Mouse (Mus musculus): ENCODE measurements around the gene Eml2.

Gene Eml2

GRCm38 (mm10) chr7:19201660-19202059 is 25.4 kb downstream of the Eml2 start:
- no peak for DNase-seq (ENCODE audit: extremely low read depth, low read depth, low spot score)

DNA sequence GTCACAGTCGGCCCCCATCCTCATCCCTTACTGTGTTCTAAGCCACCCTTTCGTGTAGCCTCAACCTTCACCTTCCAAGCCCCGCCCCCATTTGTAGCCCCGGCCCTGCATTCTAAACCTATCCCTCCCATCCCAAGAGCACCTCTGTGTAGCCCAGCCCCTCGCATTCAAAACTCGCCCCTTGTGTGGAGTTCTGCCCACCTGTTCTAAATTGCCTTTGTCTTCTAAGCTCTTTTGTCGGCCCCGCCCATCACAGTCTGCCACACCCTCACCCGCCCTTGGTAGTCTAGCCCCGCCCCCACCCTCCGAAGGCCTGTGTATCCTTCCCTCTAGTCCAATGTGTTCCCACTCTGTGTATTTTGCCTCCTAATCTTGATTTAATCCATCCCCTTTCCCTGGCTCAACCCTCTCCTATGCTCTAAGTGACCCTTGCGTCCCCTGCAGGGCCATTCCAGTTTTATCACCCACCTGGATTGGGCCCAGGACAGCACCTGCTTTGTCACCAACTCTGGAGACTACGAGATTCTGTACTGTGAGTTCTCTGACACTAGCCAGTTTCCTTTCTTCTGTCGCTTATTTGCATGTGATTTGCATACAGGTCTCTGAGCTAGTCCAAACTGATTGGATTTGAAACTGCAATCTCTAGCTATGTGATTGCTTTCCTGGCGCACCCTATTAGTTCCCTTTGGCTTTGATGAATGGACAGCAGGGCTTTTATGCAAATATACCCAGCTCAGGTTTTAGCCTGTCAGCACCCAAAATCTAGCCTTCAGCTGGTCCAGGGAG is 26.0 kb downstream of the Eml2 start:
- no peak for DNase-seq (ENCODE audit: extremely low read depth, low read depth, low spot score)

- DNase-seq (ENCODE audit: extremely low read depth, low read depth, low spot score): no peak
Observed at GRCm38 (mm10) chr7:19208201-19208910, 32.1 kb downstream of the Eml2 start.

DNA sequence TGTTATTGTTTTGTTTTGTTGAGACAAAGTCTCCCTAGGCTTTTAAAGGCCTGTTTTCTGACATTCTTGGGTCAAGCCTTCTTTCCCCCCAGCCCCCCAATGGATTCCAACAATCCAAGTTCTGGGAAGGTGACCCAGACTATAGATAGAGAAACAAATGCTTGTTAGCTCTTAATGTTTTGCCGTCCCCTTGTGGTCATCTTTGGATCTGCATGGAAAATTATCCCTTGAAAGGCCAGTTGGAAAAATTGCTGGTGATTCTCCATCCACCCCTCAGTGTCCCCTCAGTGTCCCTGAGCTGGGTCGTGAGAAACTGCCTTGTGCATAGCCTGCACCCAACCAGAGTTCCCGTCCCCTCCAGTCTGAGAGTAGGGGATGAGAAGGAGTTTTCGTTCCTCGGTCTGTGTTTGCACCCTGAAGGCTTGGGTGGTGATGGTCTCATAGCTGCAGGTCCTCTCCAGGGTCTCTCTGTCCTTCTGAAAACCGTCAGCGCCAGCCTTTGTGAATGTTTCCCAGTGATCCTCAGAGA is 32.8 kb downstream of the Eml2 start:
- no peak for DNase-seq (ENCODE audit: extremely low read depth, low read depth, low spot score)

DNA sequence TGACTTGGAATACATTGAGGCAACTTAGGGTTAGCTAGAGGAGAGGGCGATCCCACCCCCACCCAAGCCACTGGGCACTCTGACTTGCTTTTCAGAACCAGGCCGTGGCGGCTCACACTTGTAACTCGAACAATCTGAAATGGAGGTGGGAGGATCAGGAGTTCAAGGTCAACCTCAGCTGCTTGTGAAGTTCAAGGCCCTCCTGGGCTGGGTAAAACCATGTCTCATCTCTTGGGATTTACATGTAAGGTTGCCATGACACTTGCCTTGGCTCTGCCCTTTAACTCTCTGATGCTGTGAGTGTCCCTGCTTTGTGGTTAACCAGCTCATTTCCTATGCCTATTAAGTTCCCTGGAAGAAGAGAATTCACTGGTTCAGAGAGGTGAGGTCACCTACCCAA is 33.3 kb downstream of the Eml2 start:
- no peak for DNase-seq (ENCODE audit: extremely low read depth, low read depth, low spot score)

DNA sequence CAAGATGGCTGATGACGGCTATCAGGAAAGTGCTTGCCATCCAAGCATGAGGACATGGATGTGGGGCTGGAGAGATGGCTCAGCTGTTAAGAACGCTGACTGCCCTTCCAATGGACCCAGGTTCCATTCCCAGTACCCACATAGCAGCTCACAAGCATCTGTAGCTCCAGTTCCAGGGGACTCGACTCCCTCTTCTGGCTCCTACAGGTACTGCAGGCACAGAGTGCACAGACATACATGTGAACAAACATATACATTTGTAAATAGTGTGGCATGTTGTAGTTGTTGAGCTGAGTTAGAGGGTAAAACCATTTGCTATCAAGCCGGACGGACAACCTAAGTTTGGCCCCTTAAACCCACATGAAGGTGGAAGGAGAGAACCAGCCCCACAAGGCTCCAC is 33.8 kb downstream of the Eml2 start:
- no peak for DNase-seq (ENCODE audit: extremely low read depth, low read depth, low spot score)

DNA sequence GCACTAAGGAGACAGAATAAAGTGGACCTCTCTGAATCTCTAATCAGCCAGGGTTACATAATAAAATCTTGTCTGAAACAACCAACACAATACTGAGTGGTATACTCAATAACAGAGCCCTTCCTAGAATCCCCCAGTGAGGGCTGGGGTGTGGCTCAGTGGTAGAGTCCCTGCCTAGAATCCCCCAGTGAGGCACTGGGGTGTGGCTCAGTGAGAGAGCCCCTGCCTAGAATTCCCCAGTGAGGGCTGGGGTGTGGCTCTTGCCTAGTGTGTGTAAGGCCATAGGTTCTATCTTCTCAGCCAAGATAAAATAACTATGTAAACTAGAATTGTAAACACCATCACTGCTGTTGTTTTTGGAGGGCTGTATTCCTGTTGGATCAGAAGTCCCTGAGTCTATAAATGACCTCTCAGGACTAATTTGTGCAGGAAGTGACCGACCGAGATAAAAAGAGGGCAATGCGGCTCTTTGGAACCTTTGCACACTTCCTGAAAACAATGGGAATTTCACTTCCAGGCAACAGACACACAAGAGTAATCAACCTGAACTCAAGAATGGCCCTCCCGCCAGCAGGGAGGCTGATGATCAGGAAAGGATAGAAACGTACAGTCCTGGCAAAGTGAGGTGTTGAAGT is 34.9 kb downstream of the Eml2 start:
- no peak for DNase-seq (ENCODE audit: extremely low read depth, low read depth, low spot score)

DNA sequence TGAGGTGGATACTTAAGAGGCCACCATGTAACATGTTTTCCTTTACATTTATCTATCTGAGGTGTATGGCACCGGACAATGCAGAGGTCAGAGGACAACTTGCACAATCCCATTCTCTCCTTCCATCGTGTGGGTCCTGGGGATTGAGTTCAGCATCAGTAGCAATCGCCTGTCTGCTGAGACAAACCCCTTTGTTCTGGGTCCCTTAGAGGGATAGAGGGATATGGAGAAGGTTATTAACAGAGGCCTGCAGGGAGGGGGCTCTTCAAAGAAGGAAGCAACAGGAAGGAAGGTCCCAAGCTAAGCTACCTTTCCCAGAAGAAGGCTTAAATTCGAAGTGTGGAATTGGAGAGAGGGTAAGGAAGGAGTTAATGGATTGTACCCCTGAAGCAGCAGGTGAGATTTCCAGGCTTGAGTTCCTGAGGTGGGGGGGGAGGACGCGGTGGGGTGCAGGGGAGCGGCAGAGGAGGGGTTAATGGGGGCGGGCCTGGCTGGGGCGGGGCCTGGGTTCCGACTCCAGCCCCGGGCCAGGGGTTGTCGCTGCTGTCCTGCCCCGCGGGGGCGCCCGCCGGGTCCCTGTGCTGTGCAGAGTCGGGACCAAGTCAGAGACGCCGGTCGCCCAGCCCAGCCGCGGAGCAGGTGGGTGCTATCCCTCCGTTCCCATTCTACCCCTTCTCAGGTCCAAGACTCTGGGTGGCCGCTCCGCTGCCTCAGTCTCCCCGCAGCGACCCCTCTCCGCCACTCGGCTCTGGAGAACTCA is 36.0 kb downstream of the Eml2 start, which contains the start of gene Gpr4:
Gpr4 (plus strand) TSS at position 543 of the 760 bp plus-strand sequence.
- no peak for DNase-seq (ENCODE audit: extremely low read depth, low read depth, low spot score)

DNA sequence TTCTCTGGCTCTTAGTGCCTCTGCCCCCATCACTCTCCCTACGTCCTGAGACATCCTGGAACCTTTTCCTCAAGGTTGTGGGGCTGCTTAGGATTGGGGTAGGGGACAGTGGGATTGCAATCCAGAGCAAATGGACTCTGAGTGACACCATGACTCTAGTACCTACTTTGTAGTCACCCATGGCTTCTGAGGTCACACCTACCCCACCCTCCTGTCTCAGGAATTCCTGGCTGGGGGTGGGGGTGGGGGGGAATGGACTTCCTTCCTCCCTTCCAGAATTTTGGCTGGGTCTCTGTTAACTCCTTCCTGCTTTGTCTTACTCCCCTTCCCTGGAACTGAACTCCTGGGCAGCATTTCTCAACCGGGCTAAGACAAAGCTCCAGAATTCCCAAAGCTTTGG is 37.2 kb downstream of the Eml2 start:
- DNase-seq (ENCODE audit: extremely low read depth, low read depth, low spot score): no peak

DNA sequence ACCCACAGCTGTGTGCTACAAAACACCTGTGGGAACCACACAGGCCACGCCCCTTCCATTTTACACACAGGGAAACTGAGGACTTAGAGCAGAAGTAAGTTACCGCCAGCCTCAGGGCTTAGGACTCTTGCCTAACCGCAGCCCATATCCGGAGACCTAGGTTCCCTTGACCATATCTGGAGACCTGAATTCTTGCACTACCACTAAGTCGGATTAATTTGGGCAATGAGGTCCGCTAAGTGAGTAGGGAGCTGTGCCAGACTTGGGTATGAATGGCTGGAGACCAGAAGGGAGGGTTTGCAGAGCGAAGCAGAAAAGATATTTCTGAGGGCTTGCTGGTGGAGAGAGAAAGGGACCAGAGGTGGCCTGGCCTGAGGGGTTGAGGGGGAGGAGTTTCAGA is 38.1 kb downstream of the Eml2 start:
- DNase-seq (ENCODE audit: extremely low read depth, low read depth, low spot score): no peak

DNA sequence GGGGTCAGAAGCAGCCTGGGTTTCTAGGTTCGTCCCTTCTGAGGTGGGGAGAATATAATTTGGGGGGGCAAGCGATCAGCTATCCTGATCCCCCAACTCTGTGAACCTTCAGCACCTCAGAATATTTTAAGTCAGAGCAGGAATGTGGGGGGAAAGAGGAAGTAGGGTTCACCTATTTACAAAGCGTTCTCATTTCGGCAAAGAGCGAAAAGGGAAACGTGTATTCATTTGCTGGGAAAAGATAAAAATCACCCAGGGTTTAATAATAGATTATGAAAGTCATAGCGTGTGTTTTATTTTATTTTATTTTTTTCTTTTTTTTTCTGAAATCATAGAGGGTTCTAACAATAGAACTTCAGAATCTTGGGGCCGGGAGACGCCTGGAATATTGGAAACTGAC is 38.7 kb downstream of the Eml2 start:
- no peak for DNase-seq (ENCODE audit: extremely low read depth, low read depth, low spot score)

- DNase-seq (ENCODE audit: extremely low read depth, low read depth, low spot score): no peak
Observed at GRCm38 (mm10) chr7:19217492-19217891, 41.3 kb downstream of the Eml2 start.

- no peak for DNase-seq (ENCODE audit: extremely low read depth, low read depth, low spot score)
Observed at GRCm38 (mm10) chr7:19217944-19218343, 41.7 kb downstream of the Eml2 start.

- no peak for DNase-seq (ENCODE audit: extremely low read depth, low read depth, low spot score)
Observed at GRCm38 (mm10) chr7:19220061-19220460, 43.8 kb downstream of the Eml2 start.

DNA sequence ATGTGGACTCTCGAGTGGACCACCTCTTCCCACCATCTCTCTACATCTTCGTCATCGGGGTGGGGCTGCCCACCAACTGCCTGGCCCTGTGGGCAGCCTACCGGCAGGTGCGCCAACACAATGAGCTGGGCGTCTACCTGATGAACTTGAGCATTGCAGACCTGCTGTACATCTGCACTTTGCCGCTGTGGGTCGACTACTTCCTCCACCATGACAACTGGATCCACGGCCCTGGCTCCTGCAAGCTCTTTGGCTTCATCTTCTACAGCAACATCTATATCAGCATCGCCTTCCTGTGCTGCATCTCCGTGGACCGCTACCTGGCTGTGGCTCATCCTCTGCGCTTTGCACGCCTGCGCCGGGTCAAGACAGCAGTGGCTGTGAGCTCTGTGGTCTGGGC is 46.0 kb downstream of the Eml2 start:
- DNase-seq (ENCODE audit: extremely low read depth, low read depth, low spot score): no peak

- DNase-seq (ENCODE audit: extremely low read depth, low read depth, low spot score): no peak
Observed at GRCm38 (mm10) chr7:19222875-19223274, 46.7 kb downstream of the Eml2 start.

- no peak for DNase-seq (ENCODE audit: extremely low read depth, low read depth, low spot score)
Observed at GRCm38 (mm10) chr7:19224933-19225332, 48.7 kb downstream of the Eml2 start.

GRCm38 (mm10) chr7:19226817-19227797 is 50.9 kb downstream of the Eml2 start:
- DNase-seq (ENCODE audit: extremely low read depth, low read depth, low spot score): no peak

DNA sequence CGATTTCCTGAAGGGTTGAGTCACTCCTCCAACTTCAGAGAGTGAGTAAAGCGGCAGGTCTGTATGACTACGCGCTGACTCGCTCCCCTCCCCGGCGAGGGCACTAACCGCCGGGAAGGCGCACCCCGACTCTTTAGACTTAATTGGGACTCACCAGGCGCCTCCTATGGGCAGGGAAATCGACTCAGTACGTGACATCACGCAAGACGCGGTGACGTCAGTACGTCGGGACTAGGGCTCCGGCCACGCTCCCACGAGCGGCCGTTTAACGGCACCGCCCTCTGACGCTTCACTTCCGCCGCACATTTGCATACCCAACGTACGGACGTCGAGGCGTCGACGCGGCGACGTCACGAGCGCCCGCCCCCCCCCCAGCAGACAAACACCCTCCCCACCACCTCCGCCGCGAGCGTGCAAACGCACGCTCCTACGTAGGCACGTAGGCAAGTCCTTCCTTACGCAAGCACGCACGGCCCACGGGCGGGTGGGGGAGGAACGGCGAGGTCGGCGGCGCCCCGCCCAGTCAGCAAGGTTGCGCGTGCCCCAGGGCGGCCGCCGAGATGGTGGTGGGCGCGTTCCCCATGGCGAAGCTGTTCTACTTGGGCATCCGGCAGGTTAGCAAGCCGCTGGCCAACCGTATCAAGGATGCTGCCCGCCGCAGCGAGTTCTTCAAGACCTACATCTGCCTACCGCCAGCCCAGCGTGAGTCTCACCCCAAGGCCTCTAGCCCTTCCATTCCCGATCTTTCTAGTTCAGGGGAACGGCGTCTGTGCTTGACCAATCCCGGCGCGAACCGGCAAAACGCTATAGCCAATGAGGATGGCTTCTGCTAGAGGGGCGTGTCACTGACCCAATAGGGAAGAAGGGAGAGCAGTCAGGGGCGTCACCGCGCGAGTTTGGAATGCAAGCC is 51.9 kb downstream of the Eml2 start, which contains the start of gene Opa3:
Opa3 (plus strand) TSS at position 452 of the 910 bp plus-strand sequence.
- peak; percentile 97 for DNase-seq (ENCODE audit: extremely low read depth, low read depth, low spot score)

Measured in fat pad, adult 2 months (tissue).